Mouse (Mus musculus) stomach, postnatal 0 days (tissue): ENCODE data around the gene Trpv2.

Experiments used
- CTCF ChIP-seq: IDR thresholded peaks from 2 replicates; pipeline ENCODE4 v1.5.1; 2016; ENCODE audit warnings: antibody characterized with exemption, low read depth, mild to moderate bottlenecking, moderate library complexity
- EP300 ChIP-seq: optimal IDR thresholded peaks from 2 replicates; pipeline ENCODE3; 2016; ENCODE audit warnings: antibody characterized with exemption

GRCm38 (mm10) chr11:62646495-62646843 is 72.2 kb downstream of the Trpv2 start:
- TF ChIP-seq CTCF (no peak), EP300 (no peak)
